Mouse (Mus musculus): ENCODE measurements at regions not wholly inside any gene's neighbourhood (a gene's known extent, or its start where the extent isn't known, plus 50 kb on each side); places are given as distances from the start of the nearest gene placed in this dataset.

DNA sequence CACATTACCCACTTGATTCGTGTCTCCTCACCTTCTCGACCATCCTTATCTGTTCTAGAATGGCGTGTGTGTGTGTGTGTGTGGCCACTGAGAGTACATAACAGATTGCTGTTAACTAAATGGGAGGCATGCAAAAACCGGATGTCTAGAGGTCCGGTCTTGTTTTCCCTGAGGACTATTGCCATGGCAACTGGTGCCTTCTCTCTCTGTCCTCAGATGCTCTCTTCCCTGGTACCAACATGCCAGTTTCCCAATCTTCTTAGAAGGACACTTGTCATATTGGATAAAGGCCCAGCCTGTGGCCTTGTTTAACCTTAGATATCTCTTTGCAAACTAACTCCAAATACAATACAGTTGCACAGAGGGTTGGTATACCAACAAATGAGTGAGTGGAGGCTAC is 125.9 kb downstream of the Irs2 start:
- no peaks in the 10 kb centered on the region for H3K9me3 ChIP-seq (replicated peaks)
- H3K36me3 ChIP-seq, result no peaks in the 10 kb centered on the region
- whole genome bisulfite sequencing, result 81% methylated on average over 5 of the region's 5 CpGs
- ATAC-seq (replicated peaks; ENCODE audit: low FRiP score), result no peak
- no peak overlapping the region for H3K4me3 ChIP-seq (replicated peaks)
- H3K27ac ChIP-seq, result no peak overlapping the region
- H3K27me3 ChIP-seq, result peaks cover 21% of the 10 kb centered on the region; the same call in 1 of the 2 replicates
- H3K4me1 ChIP-seq, result peaks cover 5% of the 10 kb centered on the region; the same call in 1 of the 2 replicates
- no peak overlapping the region for H3K4me2 ChIP-seq
- H3K9ac ChIP-seq, result no peak overlapping the region

- Histone ChIP-seq H3K9me3 (replicated peaks) (no peaks in the 10 kb centered on the region), H3K4me3 (replicated peaks) (no peak overlapping the region), H3K27ac (no peak overlapping the region), H3K9ac (no peak overlapping the region), H3K4me1 (peaks cover 5% of the 10 kb centered on the region; the same call in 1 of the 2 replicates), H3K27me3 (peaks cover 26% of the 10 kb centered on the region; the same call in 1 of the 2 replicates), H3K36me3 (no peaks in the 10 kb centered on the region), H3K4me2 (no peak overlapping the region)
- WGBS, result 64% methylated on average over 6 of the region's 6 CpGs
- no peak for ATAC-seq (replicated peaks; ENCODE audit: low FRiP score)
Measured at GRCm38 (mm10) chr8:10879883-10880282, 128.4 kb downstream of the Irs2 start.

DNA sequence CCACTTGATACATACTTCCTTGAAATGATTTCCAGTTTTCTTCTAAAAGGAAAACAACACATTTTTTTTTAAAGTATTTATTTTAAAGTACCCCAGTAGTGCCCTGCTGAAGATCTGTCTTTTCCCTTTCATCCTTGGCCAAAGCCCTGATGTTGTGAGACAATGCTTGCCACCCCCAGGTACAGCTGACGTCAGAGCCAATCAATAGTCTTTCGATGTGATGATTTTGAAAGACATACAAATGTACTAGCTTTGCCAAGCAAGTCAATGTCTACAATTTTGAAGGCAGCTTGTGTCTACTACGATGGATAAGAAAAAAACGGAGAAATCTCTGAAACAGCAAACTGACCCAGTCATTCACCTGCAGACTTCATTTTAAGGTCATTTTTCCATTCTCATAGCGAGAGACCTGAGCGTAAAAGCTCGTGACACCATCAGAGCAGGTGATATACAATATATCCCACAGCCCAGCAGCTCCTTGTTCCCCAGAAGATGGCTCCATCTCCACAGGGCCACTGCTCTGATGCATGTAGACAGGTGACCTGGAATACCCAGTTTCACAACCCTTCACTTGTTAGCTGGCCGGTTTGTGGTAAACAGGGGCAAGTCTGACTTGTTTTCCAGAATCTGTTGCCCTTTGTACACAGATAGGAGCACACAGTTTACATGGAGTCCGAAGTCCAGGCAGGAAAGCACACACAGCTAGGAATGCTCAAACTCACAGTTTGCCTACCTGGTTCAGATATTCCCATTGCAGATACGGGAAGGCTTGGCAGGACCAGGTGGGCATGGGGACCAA is 129.0 kb downstream of the Irs2 start:
- peaks cover 5% of the 10 kb centered on the region; the same call in 1 of the 2 replicates for H3K4me1 ChIP-seq
- no peaks in the 10 kb centered on the region for H3K9me3 ChIP-seq (replicated peaks)
- H3K4me3 ChIP-seq (replicated peaks), result no peak overlapping the region
- no peak overlapping the region for H3K27ac ChIP-seq
- 0 out of 2 replicates have a peak, but pooled peaks have one; percentile 29 for ATAC-seq (replicated peaks; ENCODE audit: low FRiP score)
- H3K4me2 ChIP-seq, result no peak overlapping the region
- peaks cover 27% of the 10 kb centered on the region; the same call in 1 of the 2 replicates for H3K27me3 ChIP-seq
- 83% methylated on average over 10 of the region's 10 CpGs for WGBS
- H3K9ac ChIP-seq, result no peak overlapping the region
- no peaks in the 10 kb centered on the region for H3K36me3 ChIP-seq

DNA sequence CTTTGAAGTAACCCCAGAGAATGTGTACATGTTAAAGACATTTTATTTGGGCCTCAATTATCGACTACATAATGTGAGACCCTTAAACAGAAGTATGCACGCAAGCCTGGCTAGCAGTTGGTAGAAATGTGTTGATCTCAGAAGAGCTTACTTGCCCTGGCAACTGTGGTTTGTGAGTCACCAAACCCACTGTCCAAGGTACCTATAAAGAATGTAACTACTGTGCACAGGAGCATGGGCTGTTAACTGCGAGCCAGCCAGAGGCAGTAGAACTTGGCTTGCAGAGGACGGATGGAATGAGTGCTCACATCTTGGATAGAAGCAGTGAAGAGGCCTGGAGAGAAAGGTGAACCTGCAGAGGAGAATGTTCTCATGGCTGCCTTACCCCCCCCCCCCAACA is 129.9 kb downstream of the Irs2 start:
- H3K4me2 ChIP-seq, result no peak overlapping the region
- no peak overlapping the region for H3K27ac ChIP-seq
- no peak overlapping the region for H3K4me3 ChIP-seq (replicated peaks)
- H3K36me3 ChIP-seq, result no peaks in the 10 kb centered on the region
- 81% methylated on average over 4 of the region's 4 CpGs for WGBS
- H3K9me3 ChIP-seq (replicated peaks), result no peaks in the 10 kb centered on the region
- peaks cover 29% of the 10 kb centered on the region; the same call in 1 of the 2 replicates for H3K27me3 ChIP-seq
- ATAC-seq (replicated peaks; ENCODE audit: low FRiP score), result no peak
- no peak overlapping the region for H3K9ac ChIP-seq
- H3K4me1 ChIP-seq, result peaks cover 5% of the 10 kb centered on the region; the same call in 1 of the 2 replicates

- 66% methylated on average over 6 of the region's 6 CpGs for WGBS
- Histone ChIP-seq H3K27ac (no peak overlapping the region), H3K4me2 (no peak overlapping the region), H3K4me3 (replicated peaks) (no peak overlapping the region), H3K9me3 (replicated peaks) (no peaks in the 10 kb centered on the region), H3K36me3 (no peaks in the 10 kb centered on the region), H3K4me1 (peaks cover 2% of the 10 kb centered on the region; the same call in 1 of the 2 replicates), H3K9ac (no peak overlapping the region), H3K27me3 (peaks cover 29% of the 10 kb centered on the region)
- ATAC-seq (replicated peaks; ENCODE audit: low FRiP score), result no peak
Measured at GRCm38 (mm10) chr8:10875170-10875569, 133.1 kb downstream of the Irs2 start.

- no peak overlapping the region for H3K27ac ChIP-seq
- peaks cover 3% of the 10 kb centered on the region for H3K4me1 ChIP-seq
- ATAC-seq (replicated peaks; ENCODE audit: low FRiP score), result no peak
- no peak overlapping the region for H3K4me3 ChIP-seq (replicated peaks)
- 67% methylated on average over 7 of the region's 7 CpGs for WGBS
- H3K27me3 ChIP-seq, result peaks cover 21% of the 10 kb centered on the region
- no peak overlapping the region for H3K9ac ChIP-seq
- H3K4me2 ChIP-seq, result no peak overlapping the region
- no peaks in the 10 kb centered on the region for H3K9me3 ChIP-seq (replicated peaks)
- no peaks in the 10 kb centered on the region for H3K36me3 ChIP-seq
Measured at GRCm38 (mm10) chr8:10871451-10871850, 136.8 kb downstream of the Irs2 start.

GRCm38 (mm10) chr8:10870423-10871055 is 137.7 kb downstream of the Irs2 start:
- Histone ChIP-seq H3K27me3 (peaks cover 22% of the 10 kb centered on the region), H3K27ac (no peak overlapping the region), H3K4me3 (replicated peaks) (no peak overlapping the region), H3K36me3 (no peaks in the 10 kb centered on the region), H3K9ac (no peak overlapping the region), H3K4me2 (no peak overlapping the region), H3K4me1 (peaks cover 12% of the 10 kb centered on the region), H3K9me3 (replicated peaks) (no peaks in the 10 kb centered on the region)
- ATAC-seq (replicated peaks; ENCODE audit: low FRiP score), result no peak
- WGBS, result 86% methylated on average over 13 of the region's 13 CpGs

DNA sequence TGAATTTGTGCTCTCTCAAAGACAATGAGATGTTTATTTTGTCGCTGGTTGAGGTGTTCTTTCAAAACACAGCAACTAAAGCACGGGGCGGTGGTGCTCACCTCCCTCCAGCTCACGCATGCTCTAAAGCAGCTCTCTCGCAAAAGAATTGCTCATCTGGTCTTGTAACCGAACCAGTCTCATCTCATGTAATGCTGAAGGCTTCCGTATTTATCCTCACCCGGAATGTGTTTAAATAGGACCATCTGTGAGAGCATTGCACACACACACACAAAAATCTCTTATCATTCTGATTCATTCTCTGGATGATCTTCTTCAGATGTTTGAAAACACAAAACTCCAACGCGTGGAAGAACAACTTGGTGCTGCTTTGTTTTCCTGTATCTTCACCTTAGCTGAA is 138.4 kb downstream of the Irs2 start:
- Histone ChIP-seq H3K9ac (no peak overlapping the region), H3K27ac (no peak overlapping the region), H3K27me3 (peaks cover 22% of the 10 kb centered on the region), H3K4me1 (peaks cover 17% of the 10 kb centered on the region), H3K36me3 (no peaks in the 10 kb centered on the region), H3K4me2 (no peak overlapping the region), H3K9me3 (replicated peaks) (no peaks in the 10 kb centered on the region), H3K4me3 (replicated peaks) (no peak overlapping the region)
- no peak for ATAC-seq (replicated peaks; ENCODE audit: low FRiP score)
- WGBS, result 83% methylated on average over 10 of the region's 10 CpGs

DNA sequence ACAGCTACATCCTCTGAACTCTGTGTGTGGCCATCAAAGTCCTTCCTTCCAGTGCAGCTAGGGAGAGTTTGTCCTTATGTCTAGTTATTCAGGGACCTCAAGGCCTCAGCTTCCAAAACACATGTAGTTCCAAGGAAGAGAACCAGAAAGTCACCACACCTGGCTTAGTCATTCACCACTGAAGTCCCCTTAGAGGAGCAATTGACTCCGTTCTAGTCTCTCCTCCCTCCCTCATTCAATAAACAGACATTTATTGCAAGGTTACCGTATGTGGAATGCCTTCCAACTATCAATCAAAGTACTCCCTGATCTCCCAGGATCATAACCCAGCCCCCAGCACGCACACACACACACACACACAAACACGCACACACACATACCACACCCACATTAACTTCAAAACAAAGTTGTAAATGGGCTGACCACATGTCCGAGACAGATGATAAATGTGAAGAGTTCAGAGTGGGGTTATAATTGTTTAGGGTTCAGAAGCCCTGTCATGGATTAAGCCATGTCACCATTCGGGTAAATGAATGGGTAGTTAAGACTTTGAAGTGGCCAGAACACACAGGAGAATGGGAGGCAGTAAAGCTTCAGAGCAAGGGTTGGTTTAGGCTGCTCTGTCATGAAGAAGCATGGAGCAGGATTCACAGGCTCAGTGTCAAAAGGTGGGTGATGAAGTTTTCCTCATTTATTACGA is 141.4 kb downstream of the Irs2 start:
- Histone ChIP-seq H3K9ac (no peak overlapping the region), H3K27me3 (peaks cover 37% of the 10 kb centered on the region), H3K27ac (no peak overlapping the region), H3K4me2 (no peak overlapping the region), H3K4me3 (replicated peaks) (no peak overlapping the region), H3K9me3 (replicated peaks) (no peaks in the 10 kb centered on the region), H3K36me3 (no peaks in the 10 kb centered on the region), H3K4me1 (peaks cover 17% of the 10 kb centered on the region)
- WGBS, result 31% methylated on average over 7 of the region's 7 CpGs
- ATAC-seq (replicated peaks; ENCODE audit: low FRiP score), result no peak

DNA sequence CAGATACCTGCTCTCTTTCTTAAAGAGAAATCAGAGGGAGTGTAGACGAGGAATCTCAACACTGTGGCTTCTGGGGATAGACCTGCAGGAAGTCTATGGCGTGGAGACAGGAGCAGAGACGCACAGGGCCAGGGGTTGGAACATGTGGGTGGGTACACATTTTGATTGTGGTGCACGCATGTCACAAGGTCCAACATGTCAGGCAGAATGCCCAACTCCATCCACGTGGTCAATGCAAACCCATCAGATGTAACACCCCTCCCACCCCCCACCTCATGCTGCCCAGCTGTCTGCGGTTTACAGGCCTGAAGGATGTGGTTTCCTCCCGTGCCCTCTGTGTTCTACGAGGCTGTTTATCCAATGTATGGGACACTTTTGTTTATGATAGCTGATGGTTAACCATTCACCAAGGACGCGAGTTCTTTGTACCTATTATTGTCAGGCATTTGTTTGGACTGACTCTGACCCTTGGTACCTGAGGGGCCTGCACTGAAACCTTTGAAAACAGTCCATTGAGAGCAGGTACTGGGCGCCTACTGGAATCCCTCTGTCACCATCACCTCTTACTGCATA is 142.2 kb downstream of the Irs2 start:
- no peaks in the 10 kb centered on the region for H3K9me3 ChIP-seq (replicated peaks)
- WGBS, result 44% methylated on average over 11 of the region's 11 CpGs
- H3K4me1 ChIP-seq, result peaks cover 17% of the 10 kb centered on the region
- H3K27ac ChIP-seq, result peak overlapping the region; percentile 58; the same call in 1 of the 2 replicates
- H3K4me2 ChIP-seq, result no peak overlapping the region
- no peak overlapping the region for H3K4me3 ChIP-seq (replicated peaks)
- H3K36me3 ChIP-seq, result no peaks in the 10 kb centered on the region
- peak; percentile 58; the same call in 1 of the 2 replicates for ATAC-seq (replicated peaks; ENCODE audit: low FRiP score)
- H3K27me3 ChIP-seq, result peaks cover 40% of the 10 kb centered on the region
- H3K9ac ChIP-seq, result no peak overlapping the region

DNA sequence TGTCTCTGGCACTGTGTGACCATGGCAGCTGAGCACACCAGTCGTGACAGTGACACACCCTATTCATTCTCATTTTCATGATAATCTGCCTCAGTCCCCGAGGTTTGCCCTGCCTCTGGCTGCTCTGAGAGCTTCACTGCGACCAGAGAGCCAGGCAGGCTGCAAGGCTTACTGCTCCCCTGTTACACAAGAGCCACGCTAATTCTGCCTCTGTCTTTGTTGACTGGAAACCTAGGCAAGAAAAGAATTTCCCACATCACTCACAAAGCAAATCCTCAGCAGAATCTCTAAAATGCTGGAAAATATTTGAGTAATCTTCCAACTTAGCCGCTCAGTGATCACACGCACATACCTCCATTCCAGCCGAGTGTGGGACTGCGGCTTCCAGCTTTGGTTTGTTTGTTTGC is 142.8 kb downstream of the Irs2 start:
- Histone ChIP-seq H3K36me3 (no peaks in the 10 kb centered on the region), H3K9ac (no peak overlapping the region), H3K4me3 (replicated peaks) (no peak overlapping the region), H3K4me2 (no peak overlapping the region), H3K27me3 (peaks cover 38% of the 10 kb centered on the region), H3K4me1 (peaks cover 17% of the 10 kb centered on the region), H3K9me3 (replicated peaks) (no peaks in the 10 kb centered on the region), H3K27ac (peak overlapping the region; percentile 58)
- WGBS, result 36% methylated on average over 8 of the region's 8 CpGs
- no peak for ATAC-seq (replicated peaks; ENCODE audit: low FRiP score)

DNA sequence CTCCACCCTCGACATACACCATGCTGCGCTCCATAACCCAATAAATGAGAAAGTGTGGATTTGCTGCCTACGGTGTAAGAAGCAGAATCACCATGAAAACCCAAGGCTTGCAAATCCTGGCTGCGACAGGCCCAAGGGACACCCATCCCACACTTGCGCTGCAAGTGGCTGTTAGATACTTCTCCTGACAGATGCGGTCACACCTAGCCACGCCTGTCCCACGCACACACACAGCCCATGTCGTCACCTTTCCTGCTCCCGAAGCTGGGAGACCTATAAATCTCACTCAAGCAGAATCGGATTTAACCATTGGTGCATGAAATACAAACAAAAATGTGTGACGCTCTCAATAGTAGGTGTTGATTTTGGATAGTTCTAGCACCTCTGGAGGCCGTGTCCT is 145.8 kb downstream of the Irs2 start:
- H3K27ac ChIP-seq, result no peak overlapping the region
- peaks cover 35% of the 10 kb centered on the region for H3K27me3 ChIP-seq
- WGBS, result 43% methylated on average over 13 of the region's 13 CpGs
- no peak overlapping the region for H3K9ac ChIP-seq
- no peaks in the 10 kb centered on the region for H3K36me3 ChIP-seq
- no peak overlapping the region for H3K4me2 ChIP-seq
- H3K4me1 ChIP-seq, result peaks cover 17% of the 10 kb centered on the region
- no peaks in the 10 kb centered on the region for H3K9me3 ChIP-seq (replicated peaks)
- no peak for ATAC-seq (replicated peaks; ENCODE audit: low FRiP score)
- no peak overlapping the region for H3K4me3 ChIP-seq (replicated peaks)
